Mouse (Mus musculus): Measurements from ENCODE around the gene Gm10715. TPM values are rescaled to one million over a fixed set of nuclear protein-coding genes. Genes with fewer than 3 reads are reported as not detected.
A peak's percentile ranks its signal among the peaks of the same experiment; 100 is the strongest.
"Not testable (repeated sequence)": the region's sequence is repeated elsewhere in the genome, so short reads cannot be mapped to it uniquely, and the experiment has no call there.

Gm10715 gene
- polyA plus RNA-seq (2015; fragmentation: Nextera tagmentation; extraction: Ambion mirVana), result not detected in 2 replicates

DNA sequence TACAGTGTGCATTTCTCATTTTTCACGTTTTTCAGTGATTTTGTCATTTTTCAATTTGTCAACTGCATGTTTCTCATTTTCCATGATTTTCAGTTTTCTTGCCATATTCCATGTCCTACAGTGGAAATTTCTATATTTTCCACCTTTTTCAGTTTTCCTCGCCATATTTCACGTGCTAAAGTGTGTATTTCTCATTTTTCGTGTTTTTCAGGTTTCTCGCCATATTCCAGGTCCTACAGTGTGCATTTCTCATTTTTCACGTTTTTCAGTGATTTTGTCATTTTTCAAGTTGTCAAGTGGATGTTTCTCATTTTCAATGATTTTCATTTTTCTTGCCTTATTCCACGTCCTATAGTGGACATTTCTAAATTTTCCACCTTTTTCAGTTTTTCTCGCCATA is at the start of gene Gm10715:
Gm10715 (plus strand) TSS at position 301 of the 400 bp plus-strand sequence.
- ATAC-seq; H3K4me1 ChIP-seq (ENCODE audit: insufficient read depth, low read depth, low read length); H3K27ac ChIP-seq (ENCODE audit: low read length); H3K4me3 ChIP-seq (ENCODE audit: low read depth, low read length); H3K9me3 ChIP-seq (ENCODE audit: low read length); H3K4me2 ChIP-seq (replicated peaks; ENCODE audit: low read depth, low read length); H3K27me3 ChIP-seq (replicated peaks; ENCODE audit: insufficient read depth, low read length); H3K9ac ChIP-seq (replicated peaks; ENCODE audit: low read depth); H3K36me3 ChIP-seq (ENCODE audit: insufficient read depth, low read length); DNase-seq (ENCODE audit: low spot score): not testable (repeated sequence)
- WGBS, result 73% methylated on average over 6 of the region's 8 CpGs

DNA sequence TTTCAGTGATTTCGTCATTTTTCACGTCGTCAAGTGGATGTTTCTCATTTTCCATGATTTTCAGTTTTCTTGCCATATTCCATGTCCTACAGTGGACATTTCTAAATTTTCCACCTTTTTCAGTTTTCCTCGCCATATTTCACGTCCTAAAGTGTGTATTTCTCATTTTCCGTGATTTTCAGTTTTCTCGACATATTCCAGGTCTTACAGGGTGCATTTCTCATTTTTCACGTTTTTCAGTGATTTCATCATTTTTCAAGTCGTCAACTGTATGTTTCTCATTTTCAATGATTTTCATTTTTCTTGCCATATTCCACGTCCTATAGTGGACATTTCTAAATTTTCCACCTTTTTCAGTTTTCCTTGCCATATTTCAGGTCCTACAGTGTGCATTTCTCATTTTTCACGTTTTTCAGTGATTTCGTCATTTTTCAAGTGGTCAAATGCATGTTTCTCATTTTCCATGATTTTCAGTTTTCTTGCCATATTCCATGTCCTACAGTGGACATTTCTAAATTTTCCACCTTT is 36.2 kb upstream of the Gm10715 start, which contains the start of gene Gm10722:
Gm10722 (plus strand) TSS at position 478 of the 528 bp plus-strand sequence.
- H3K4me3 ChIP-seq (ENCODE audit: low read depth, low read length); H3K27ac ChIP-seq (ENCODE audit: low read length); H3K9me3 ChIP-seq (ENCODE audit: low read length); H3K4me1 ChIP-seq (ENCODE audit: insufficient read depth, low read depth, low read length); H3K27me3 ChIP-seq (replicated peaks; ENCODE audit: insufficient read depth, low read length); H3K4me2 ChIP-seq (replicated peaks; ENCODE audit: low read depth, low read length); ATAC-seq; H3K36me3 ChIP-seq (ENCODE audit: insufficient read depth, low read length); H3K9ac ChIP-seq (replicated peaks; ENCODE audit: low read depth): not testable (repeated sequence)
- WGBS, result 66% methylated on average over 12 of the region's 12 CpGs
- DNase-seq (ENCODE audit: low spot score), result peak; percentile 4

DNA sequence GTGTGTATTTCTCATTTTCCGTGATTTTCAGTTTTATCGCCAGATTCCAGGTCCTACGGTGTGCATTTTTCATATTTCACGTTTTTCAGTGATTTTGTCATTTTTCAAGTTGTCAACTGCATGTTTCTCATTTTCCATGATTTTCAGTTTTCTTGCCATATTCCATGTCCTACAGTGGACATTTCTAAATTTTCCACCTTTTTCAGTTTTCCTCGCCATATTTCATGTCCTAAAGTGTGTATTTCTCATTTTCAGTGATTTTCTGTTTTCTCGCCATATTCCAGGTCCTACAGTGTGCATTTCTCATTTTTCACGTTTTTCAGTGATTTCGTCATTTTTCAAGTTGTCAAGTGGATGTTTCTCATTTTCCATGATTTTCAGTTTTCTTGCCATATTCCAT is 35.7 kb upstream of the Gm10715 start:
- not testable (repeated sequence) for H3K4me2 ChIP-seq (replicated peaks; ENCODE audit: low read depth, low read length); H3K4me3 ChIP-seq (ENCODE audit: low read depth, low read length); H3K9ac ChIP-seq (replicated peaks; ENCODE audit: low read depth); H3K36me3 ChIP-seq (ENCODE audit: insufficient read depth, low read length); H3K27ac ChIP-seq (ENCODE audit: low read length); H3K27me3 ChIP-seq (replicated peaks; ENCODE audit: insufficient read depth, low read length); H3K9me3 ChIP-seq (ENCODE audit: low read length); DNase-seq (ENCODE audit: low spot score); H3K4me1 ChIP-seq (ENCODE audit: insufficient read depth, low read depth, low read length); ATAC-seq
- 65% methylated on average over 8 of the region's 8 CpGs for WGBS

DNA sequence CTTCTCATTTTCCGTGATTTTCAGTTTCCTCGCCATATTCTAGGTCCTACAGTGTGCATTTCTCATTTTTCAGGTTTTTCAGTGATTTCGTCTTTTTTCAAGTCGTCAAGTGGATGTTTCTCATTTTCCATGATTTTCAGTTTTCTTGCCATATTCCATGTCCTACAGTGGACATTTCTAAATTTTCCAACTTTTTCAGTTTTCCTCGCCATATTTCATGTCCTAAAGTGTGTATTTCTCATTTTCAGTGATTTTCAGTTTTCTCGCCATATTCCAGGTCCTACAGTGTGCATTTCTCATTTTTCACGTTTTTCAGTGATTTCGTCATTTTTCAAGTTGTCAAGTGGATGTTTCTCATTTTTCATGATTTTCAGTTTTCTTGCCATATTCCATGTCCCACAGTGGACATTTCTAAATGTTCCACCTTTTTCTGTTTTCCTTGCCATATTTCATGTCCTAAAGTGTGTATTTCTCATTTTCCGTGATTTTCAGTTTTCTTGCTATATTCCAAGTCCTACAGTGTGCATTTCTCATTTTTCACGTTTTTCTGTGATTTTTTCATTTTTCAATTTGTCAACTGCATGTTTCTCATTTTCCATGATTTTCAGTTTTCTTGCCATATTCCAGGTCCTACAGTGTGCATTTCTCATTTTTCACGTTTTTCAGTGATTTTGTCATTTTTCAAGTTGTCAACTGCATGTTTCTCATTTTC is 34.6 kb upstream of the Gm10715 start:
- H3K4me3 ChIP-seq (ENCODE audit: low read depth, low read length); H3K27ac ChIP-seq (ENCODE audit: low read length); H3K4me2 ChIP-seq (replicated peaks; ENCODE audit: low read depth, low read length); H3K9me3 ChIP-seq (ENCODE audit: low read length); H3K4me1 ChIP-seq (ENCODE audit: insufficient read depth, low read depth, low read length); H3K27me3 ChIP-seq (replicated peaks; ENCODE audit: insufficient read depth, low read length); H3K9ac ChIP-seq (replicated peaks; ENCODE audit: low read depth); H3K36me3 ChIP-seq (ENCODE audit: insufficient read depth, low read length): not testable (repeated sequence)
- WGBS, result 55% methylated on average over 8 of the region's 11 CpGs
- DNase-seq (ENCODE audit: low spot score) (peak; percentile 9), ATAC-seq (peak; percentile 73)

DNA sequence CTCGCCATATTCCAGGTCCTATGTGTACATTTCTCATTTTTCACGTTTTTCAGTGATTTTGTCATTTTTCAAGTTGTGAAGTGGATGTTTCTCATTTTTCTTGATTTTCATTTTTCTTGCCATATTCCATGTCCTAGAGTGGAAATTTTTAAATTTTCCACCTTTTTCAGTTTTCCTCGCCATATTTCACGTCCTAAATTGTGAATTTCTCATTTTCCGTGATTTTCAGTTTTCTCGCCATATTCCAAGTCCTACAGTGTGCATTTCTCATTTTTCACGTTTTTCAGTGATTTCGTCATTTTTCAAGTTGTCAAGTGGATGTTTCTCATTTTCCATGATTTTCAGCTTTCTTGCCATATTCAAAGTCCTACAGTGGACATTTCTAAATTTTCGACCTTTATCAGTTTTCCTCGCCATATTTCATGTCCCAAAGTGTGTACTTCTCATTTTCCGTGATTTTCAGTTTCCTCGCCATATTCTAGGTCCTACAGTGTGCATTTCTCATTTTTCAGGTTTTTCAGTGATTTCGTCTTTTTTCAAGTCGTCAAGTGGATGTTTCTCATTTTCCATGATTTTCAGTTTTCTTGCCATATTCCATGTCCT is 33.8 kb upstream of the Gm10715 start, which contains the start of gene Gm11168:
Gm11168 (plus strand) TSS at position 553 of the 603 bp plus-strand sequence.
- not testable (repeated sequence) for H3K4me1 ChIP-seq (ENCODE audit: insufficient read depth, low read depth, low read length); DNase-seq (ENCODE audit: low spot score); ATAC-seq; H3K4me3 ChIP-seq (ENCODE audit: low read depth, low read length); H3K4me2 ChIP-seq (replicated peaks; ENCODE audit: low read depth, low read length); H3K36me3 ChIP-seq (ENCODE audit: insufficient read depth, low read length); H3K27ac ChIP-seq (ENCODE audit: low read length); H3K9ac ChIP-seq (replicated peaks; ENCODE audit: low read depth); H3K9me3 ChIP-seq (ENCODE audit: low read length); H3K27me3 ChIP-seq (replicated peaks; ENCODE audit: insufficient read depth, low read length)
- WGBS, result 76% methylated on average over 6 of the region's 14 CpGs

DNA sequence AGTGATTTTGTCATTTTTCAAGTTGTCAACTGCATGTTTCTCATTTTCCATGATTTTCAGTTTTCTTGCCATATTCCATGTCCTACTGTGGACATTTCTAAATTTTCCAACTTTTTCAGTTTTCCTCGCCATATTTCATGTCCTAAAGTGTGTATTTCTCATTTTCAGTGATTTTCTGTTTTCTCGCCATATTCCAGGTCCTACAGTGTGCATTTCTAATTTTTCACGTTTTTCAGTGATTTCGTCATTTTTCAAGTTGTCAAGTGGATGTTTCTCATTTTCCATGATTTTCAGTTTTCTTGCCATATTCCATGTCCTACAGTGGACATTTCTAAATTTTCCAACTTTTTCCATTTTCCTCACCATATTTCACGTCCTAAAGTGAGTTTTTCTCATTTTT is 30.5 kb upstream of the Gm10715 start:
- not testable (repeated sequence) for H3K4me1 ChIP-seq (ENCODE audit: insufficient read depth, low read depth, low read length); H3K27ac ChIP-seq (ENCODE audit: low read length); H3K27me3 ChIP-seq (replicated peaks; ENCODE audit: insufficient read depth, low read length); H3K4me2 ChIP-seq (replicated peaks; ENCODE audit: low read depth, low read length); ATAC-seq; H3K36me3 ChIP-seq (ENCODE audit: insufficient read depth, low read length); H3K9me3 ChIP-seq (ENCODE audit: low read length); H3K9ac ChIP-seq (replicated peaks; ENCODE audit: low read depth); DNase-seq (ENCODE audit: low spot score); H3K4me3 ChIP-seq (ENCODE audit: low read depth, low read length)
- 80% methylated on average over 1 of the region's 5 CpGs for WGBS

DNA sequence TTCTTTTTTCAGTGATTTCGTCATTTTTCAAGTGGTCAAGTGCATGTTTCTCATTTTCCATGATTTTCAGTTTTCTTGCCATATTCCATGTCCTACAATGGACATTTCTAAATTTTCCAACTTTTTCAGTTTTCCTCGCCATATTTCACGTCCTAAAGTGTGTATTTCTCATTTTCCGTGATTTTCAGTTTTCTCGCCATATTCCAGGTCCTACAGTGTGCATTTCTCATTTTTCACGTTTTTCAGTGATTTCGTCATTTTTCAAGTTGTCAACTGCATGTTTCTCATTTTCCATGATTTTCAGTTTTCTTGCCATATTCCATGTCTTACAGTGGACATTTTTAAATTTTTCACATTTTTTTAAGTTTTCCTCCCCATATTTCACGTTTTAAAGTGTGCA is 30.0 kb upstream of the Gm10715 start:
- DNase-seq (ENCODE audit: low spot score); H3K4me3 ChIP-seq (ENCODE audit: low read depth, low read length); H3K9me3 ChIP-seq (ENCODE audit: low read length); H3K4me2 ChIP-seq (replicated peaks; ENCODE audit: low read depth, low read length); H3K36me3 ChIP-seq (ENCODE audit: insufficient read depth, low read length); H3K9ac ChIP-seq (replicated peaks; ENCODE audit: low read depth); H3K27me3 ChIP-seq (replicated peaks; ENCODE audit: insufficient read depth, low read length); H3K27ac ChIP-seq (ENCODE audit: low read length); H3K4me1 ChIP-seq (ENCODE audit: insufficient read depth, low read depth, low read length): not testable (repeated sequence)
- WGBS, result 65% methylated on average over 7 of the region's 8 CpGs
- peak; percentile 58 for ATAC-seq

DNA sequence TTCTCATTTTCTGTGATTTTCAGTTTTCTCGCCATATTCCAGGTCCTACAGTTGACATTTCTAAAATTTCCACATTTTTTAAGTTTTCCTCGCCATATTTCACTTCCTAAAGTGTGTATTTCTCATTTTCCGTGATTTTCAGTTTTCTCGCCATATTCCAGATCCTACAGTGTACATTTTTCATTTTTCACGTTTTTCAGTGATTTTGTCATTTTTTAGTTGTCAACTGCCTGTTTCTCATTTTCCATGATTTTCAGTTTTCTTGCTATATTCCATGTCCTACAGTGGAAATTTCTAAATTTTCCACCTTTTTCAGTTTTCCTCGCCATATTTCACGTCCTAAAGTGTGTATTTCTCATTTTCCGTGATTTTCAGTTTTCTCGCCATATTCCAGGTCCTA is 29.4 kb upstream of the Gm10715 start:
- H3K9me3 ChIP-seq (ENCODE audit: low read length); H3K4me1 ChIP-seq (ENCODE audit: insufficient read depth, low read depth, low read length); H3K4me2 ChIP-seq (replicated peaks; ENCODE audit: low read depth, low read length); H3K9ac ChIP-seq (replicated peaks; ENCODE audit: low read depth); H3K36me3 ChIP-seq (ENCODE audit: insufficient read depth, low read length); H3K4me3 ChIP-seq (ENCODE audit: low read depth, low read length); H3K27ac ChIP-seq (ENCODE audit: low read length); H3K27me3 ChIP-seq (replicated peaks; ENCODE audit: insufficient read depth, low read length): not testable (repeated sequence)
- ATAC-seq (peak; percentile 15; the same call in 1 of the 2 replicates), DNase-seq (ENCODE audit: low spot score) (peak; percentile 5)
- 79% methylated on average over 7 of the region's 9 CpGs for WGBS

DNA sequence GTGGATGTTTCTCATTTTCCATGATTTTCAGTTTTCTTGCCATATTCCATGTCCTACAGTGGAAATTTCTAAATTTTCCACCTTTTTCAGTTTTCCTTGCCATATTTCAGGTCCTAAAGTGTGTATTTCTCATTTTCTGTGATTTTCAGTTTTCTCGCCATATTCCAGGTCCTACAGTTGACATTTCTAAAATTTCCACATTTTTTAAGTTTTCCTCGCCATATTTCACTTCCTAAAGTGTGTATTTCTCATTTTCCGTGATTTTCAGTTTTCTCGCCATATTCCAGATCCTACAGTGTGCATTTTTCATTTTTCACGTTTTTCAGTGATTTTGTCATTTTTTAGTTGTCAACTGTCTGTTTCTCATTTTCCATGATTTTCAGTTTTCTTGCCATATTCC is 27.3 kb upstream of the Gm10715 start:
- H3K36me3 ChIP-seq (ENCODE audit: insufficient read depth, low read length); H3K9ac ChIP-seq (replicated peaks; ENCODE audit: low read depth); H3K9me3 ChIP-seq (ENCODE audit: low read length); H3K4me1 ChIP-seq (ENCODE audit: insufficient read depth, low read depth, low read length); H3K4me3 ChIP-seq (ENCODE audit: low read depth, low read length); H3K4me2 ChIP-seq (replicated peaks; ENCODE audit: low read depth, low read length); H3K27me3 ChIP-seq (replicated peaks; ENCODE audit: insufficient read depth, low read length); DNase-seq (ENCODE audit: low spot score); H3K27ac ChIP-seq (ENCODE audit: low read length): not testable (repeated sequence)
- ATAC-seq, result peak; percentile 27; the same call in 1 of the 2 replicates
- no CpG with 5 or more reads among the region's 5 CpGs for WGBS
